Mouse (Mus musculus) embryo, embryonic 10.5 days (tissue): ENCODE data around the gene Mbl2.
"Not testable (repeated sequence)": the region's sequence is repeated elsewhere in the genome, so short reads cannot be mapped to it uniquely, and the experiment has no call there.

Source experiments
- DNase-seq: peaks from one replicate; pipeline ENCODE4 v3.0.0-alpha.2; 2015; ENCODE audit warnings: low spot score

Mbl2 gene

GRCm38 (mm10) chr19:30232691-30233090 is at the start of gene Mbl2:
TSS of gene Mbl2 (plus strand) at chr19:30232942.
- no peak for DNase-seq

- DNase-seq: no peak
Measured at GRCm38 (mm10) chr19:30185536-30185935, 47.2 kb upstream of the Mbl2 start.

- no peak for DNase-seq
Measured at GRCm38 (mm10) chr19:30187232-30187631, 45.5 kb upstream of the Mbl2 start.

GRCm38 (mm10) chr19:30194999-30195398 is 37.7 kb upstream of the Mbl2 start:
- no peak for DNase-seq

GRCm38 (mm10) chr19:30202177-30202576 is 30.6 kb upstream of the Mbl2 start:
- DNase-seq: no peak

- DNase-seq: peak; percentile 89
Measured at GRCm38 (mm10) chr19:30205159-30205816, 27.5 kb upstream of the Mbl2 start.

- DNase-seq: no peak
Measured at GRCm38 (mm10) chr19:30205874-30206273, 26.9 kb upstream of the Mbl2 start.

GRCm38 (mm10) chr19:30206981-30207380 is 25.8 kb upstream of the Mbl2 start:
- no peak for DNase-seq

GRCm38 (mm10) chr19:30209006-30209405 is 23.7 kb upstream of the Mbl2 start:
- DNase-seq: not testable (repeated sequence)

- no peak for DNase-seq
Measured at GRCm38 (mm10) chr19:30214026-30214425, 18.7 kb upstream of the Mbl2 start.

GRCm38 (mm10) chr19:30215736-30216135 is 17.0 kb upstream of the Mbl2 start:
- DNase-seq: not testable (repeated sequence)

- DNase-seq: no peak
Measured at GRCm38 (mm10) chr19:30216186-30216585, 16.6 kb upstream of the Mbl2 start.

- peak; percentile 82 for DNase-seq
Measured at GRCm38 (mm10) chr19:30217335-30217734, 15.4 kb upstream of the Mbl2 start.

GRCm38 (mm10) chr19:30222593-30222992 is 10.1 kb upstream of the Mbl2 start:
- DNase-seq: not testable (repeated sequence)

- no peak for DNase-seq
Measured at GRCm38 (mm10) chr19:30229477-30229876, 3.3 kb upstream of the Mbl2 start.

- no peak for DNase-seq
Measured at GRCm38 (mm10) chr19:30234416-30234815, 1.7 kb downstream of the Mbl2 start.

GRCm38 (mm10) chr19:30247359-30247758 is 14.6 kb downstream of the Mbl2 start:
- DNase-seq: peak; percentile 72

GRCm38 (mm10) chr19:30248822-30249221 is 16.1 kb downstream of the Mbl2 start:
- peak; percentile 89 for DNase-seq

- no peak for DNase-seq
Measured at GRCm38 (mm10) chr19:30252253-30252652, 19.5 kb downstream of the Mbl2 start.

- DNase-seq: no peak
Measured at GRCm38 (mm10) chr19:30256339-30256738, 23.6 kb downstream of the Mbl2 start.

- no peak for DNase-seq
Measured at GRCm38 (mm10) chr19:30281125-30281524, 48.4 kb downstream of the Mbl2 start.

- no peak for DNase-seq
Measured at GRCm38 (mm10) chr19:30287899-30288490, 55.3 kb downstream of the Mbl2 start.
